Mouse (Mus musculus): ENCODE results near the gene Wdr62. TPM values are rescaled to one million over a fixed set of nuclear protein-coding genes. Genes with fewer than 3 reads are reported as not detected.

Gene Wdr62
- polyA plus RNA-seq, 2 experiments = 7.5 to 14.0 TPM

DNA sequence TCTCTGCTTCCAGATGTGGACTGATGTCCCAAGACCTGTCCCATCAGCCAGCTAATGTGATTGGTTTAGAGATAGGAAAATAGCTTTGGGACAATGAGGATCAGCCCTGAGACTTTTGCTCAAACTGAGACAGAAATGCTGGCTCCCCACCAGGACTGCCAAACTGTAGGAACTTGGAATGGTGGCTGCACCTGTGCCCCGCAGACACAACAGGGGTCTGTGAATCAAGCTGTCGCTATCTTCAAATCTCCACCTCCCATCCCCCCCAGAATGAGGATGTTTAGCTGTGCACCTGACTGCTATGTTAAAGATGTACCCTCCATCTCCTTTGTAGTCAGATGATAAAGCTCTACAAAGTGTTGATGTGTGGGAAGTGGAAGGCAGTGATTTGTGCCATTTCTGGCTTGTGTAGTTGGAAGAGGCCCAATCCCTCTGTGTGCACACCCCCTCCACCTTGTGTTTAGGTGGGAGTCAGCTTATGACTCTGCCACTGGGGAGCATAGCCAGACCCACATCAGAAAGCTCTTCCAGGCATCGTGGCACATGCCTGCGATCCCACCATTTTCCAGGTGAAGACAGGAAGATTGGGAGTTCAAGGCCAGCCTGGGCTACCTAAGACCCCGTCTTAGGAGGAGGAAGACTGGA is 44.2 kb upstream of the Wdr62 start:
- 57% methylated on average over 5 of the region's 5 CpGs for WGBS (ENCODE audit: insufficient replicate concordance)
- H3K27me3 ChIP-seq (ENCODE audit: control insufficient read depth, insufficient read depth, low read length) = no peaks in the 10 kb centered on the region
- DNase-seq (ENCODE audit: low read depth in 3 of 3, low spot score in 3 of 3) = no peak
- H3K9me3 ChIP-seq (ENCODE audit: control insufficient read depth, low read length) = no peaks in the 10 kb centered on the region
- TF ChIP-seq CTCF (IDR thresholded peaks at IDR 0.05; ENCODE audit: low read depth) (no peak), EP300 (IDR thresholded peaks at IDR 0.05; ENCODE audit: low read depth) (no peak)
- ATAC-seq (ENCODE audit: insufficient read depth) = no peak
- peaks cover 9 to 13% of the 10 kb centered on the region in 2 experiments; a peak in 3 of 4 replicates for H3K4me1 ChIP-seq (replicated peaks; ENCODE audit: control insufficient read depth in 2 of 2, insufficient read depth in 2 of 2, low read length in 1 of 2)
- H3K9ac ChIP-seq (replicated peaks) = no peak overlapping the region
- H3K4me3 ChIP-seq (ENCODE audit: insufficient read depth in 1 of 2, low read depth in 2 of 2, low read length in 2 of 2) = no peak overlapping the region
- no peak overlapping the region for H3K27ac ChIP-seq
- no peak overlapping the region for H3K4me2 ChIP-seq (ENCODE audit: low read depth)
- no peaks in the 10 kb centered on the region for H3K36me3 ChIP-seq (replicated peaks; ENCODE audit: control insufficient read depth, insufficient read depth, low read depth)

DNA sequence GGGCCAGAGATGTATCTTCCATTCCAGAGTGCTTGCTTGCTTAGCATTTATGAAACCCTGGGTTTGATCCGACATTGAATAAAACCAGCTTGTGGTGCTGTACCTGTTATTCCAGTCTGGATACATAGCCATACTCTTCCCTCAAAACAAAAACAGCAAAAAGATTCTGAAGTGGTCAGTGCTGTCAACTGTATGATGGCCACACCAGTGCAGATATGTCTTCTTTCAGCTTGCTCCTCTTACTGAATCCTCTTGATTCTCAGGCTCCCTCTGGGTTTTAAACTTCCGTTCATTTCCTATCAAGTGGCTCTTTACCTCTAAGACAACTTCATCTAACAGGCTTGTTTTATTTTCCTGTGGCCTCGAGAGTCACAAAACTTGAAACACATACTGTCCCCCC is 43.6 kb upstream of the Wdr62 start, which contains the start of gene Sdhaf1:
Sdhaf1 (minus strand) TSS at position 101 of the 400 bp plus-strand sequence.
- WGBS (ENCODE audit: insufficient replicate concordance) = 62% methylated on average over 3 of the region's 3 CpGs

DNA sequence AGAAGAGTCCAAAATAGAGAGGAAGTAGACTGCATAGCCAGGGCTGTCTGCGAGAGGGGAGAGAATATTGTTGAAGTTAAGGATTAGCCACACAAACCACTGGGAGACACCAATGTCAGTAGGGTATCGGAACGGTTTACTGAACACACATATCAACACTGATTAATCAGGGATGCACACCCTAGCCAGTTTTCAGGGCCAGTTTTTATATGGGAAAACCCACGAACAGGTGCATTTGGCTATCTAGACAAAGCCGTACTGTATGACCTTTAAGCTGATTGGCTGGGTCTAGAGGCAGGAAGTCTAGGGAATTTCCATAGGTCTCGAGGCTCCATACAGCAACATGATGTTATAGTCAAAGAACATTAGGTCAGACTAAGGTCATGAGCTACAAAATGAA is 42.6 kb upstream of the Wdr62 start:
- H3K27me3 ChIP-seq (ENCODE audit: control insufficient read depth, insufficient read depth, low read length) = no peaks in the 10 kb centered on the region
- no peak for TF ChIP-seq CTCF (IDR thresholded peaks at IDR 0.05; ENCODE audit: low read depth)
- no peak for TF ChIP-seq EP300 (IDR thresholded peaks at IDR 0.05; ENCODE audit: low read depth)
- peak overlapping the region; percentile 59 for H3K27ac ChIP-seq
- ATAC-seq (ENCODE audit: insufficient read depth) = peak; percentile 1; the same call in 1 of the 2 replicates
- H3K4me3 ChIP-seq (ENCODE audit: insufficient read depth in 1 of 2, low read depth in 2 of 2, low read length in 2 of 2) = peak overlapping the region; percentile 65 to 77
- H3K9me3 ChIP-seq (ENCODE audit: control insufficient read depth, low read length) = no peaks in the 10 kb centered on the region
- no peaks in the 10 kb centered on the region for H3K36me3 ChIP-seq (replicated peaks; ENCODE audit: control insufficient read depth, insufficient read depth, low read depth)
- DNase-seq (ENCODE audit: low read depth in 3 of 3, low spot score in 3 of 3) = peak in 1 of 3 experiments; percentile 63
- peak overlapping the region; percentile 91 for H3K4me2 ChIP-seq (ENCODE audit: low read depth)
- peaks cover 9 to 13% of the 10 kb centered on the region in 2 experiments; a peak in 3 of 4 replicates for H3K4me1 ChIP-seq (replicated peaks; ENCODE audit: control insufficient read depth in 2 of 2, insufficient read depth in 2 of 2, low read length in 1 of 2)
- H3K9ac ChIP-seq (replicated peaks) = peak overlapping the region; percentile 66
- WGBS (ENCODE audit: insufficient replicate concordance) = 3% methylated on average over 6 of the region's 6 CpGs

More for the DNA sequence above, 43.6 kb upstream of the Wdr62 start, which contains the start of gene Sdhaf1:
- no peak for TF ChIP-seq EP300 (IDR thresholded peaks at IDR 0.05; ENCODE audit: low read depth)
- TF ChIP-seq CTCF (IDR thresholded peaks at IDR 0.05; ENCODE audit: low read depth) = no peak
- H3K4me2 ChIP-seq (ENCODE audit: low read depth) = peak within 1 kb of the TSS; percentile 91
- peaks cover 9 to 13% of the 10 kb centered on the region in 2 experiments; a peak in 3 of 4 replicates for H3K4me1 ChIP-seq (replicated peaks; ENCODE audit: control insufficient read depth in 2 of 2, insufficient read depth in 2 of 2, low read length in 1 of 2)
- H3K9me3 ChIP-seq (ENCODE audit: control insufficient read depth, low read length) = no peaks in the 10 kb centered on the region
- H3K27ac ChIP-seq = peak within 1 kb of the TSS; percentile 59
- no peak for DNase-seq (ENCODE audit: low read depth in 3 of 3, low spot score in 3 of 3)
- peak within 1 kb of the TSS; percentile 66 for H3K9ac ChIP-seq (replicated peaks)
- peak within 1 kb of the TSS; percentile 65 to 77 for H3K4me3 ChIP-seq (ENCODE audit: insufficient read depth in 1 of 2, low read depth in 2 of 2, low read length in 2 of 2)
- no peaks in the 10 kb centered on the region for H3K36me3 ChIP-seq (replicated peaks; ENCODE audit: control insufficient read depth, insufficient read depth, low read depth)
- no peak for ATAC-seq (ENCODE audit: insufficient read depth)
- no peaks in the 10 kb centered on the region for H3K27me3 ChIP-seq (ENCODE audit: control insufficient read depth, insufficient read depth, low read length)

DNA sequence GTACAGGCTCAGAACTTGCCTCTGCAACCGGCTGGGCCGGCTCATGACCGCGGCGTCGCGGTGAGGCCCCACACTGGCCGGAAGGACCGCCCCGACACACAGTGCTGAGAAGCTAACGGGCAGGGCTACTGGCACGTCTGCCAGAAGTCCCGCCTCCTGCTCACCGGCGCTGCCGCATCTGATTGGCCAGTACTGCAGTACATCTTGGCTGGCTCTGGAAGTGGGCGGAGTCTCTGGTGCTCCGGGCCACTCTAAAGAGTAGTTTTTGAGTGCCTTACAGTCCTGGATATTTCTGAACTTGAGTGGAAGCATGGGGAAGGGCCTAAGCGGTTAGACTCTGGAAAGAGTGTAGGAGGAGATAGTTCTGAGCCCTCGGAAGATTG is 42.1 kb upstream of the Wdr62 start:
- Histone ChIP-seq H3K9ac (replicated peaks) (peak overlapping the region; percentile 73), H3K4me2 (ENCODE audit: low read depth) (peak overlapping the region; percentile 91), H3K4me3 (ENCODE audit: insufficient read depth in 1 of 2, low read depth in 2 of 2, low read length in 2 of 2) (peak overlapping the region; percentile 73 to 77), H3K36me3 (replicated peaks; ENCODE audit: control insufficient read depth, insufficient read depth, low read depth) (no peaks in the 10 kb centered on the region), H3K27me3 (ENCODE audit: control insufficient read depth, insufficient read depth, low read length) (no peaks in the 10 kb centered on the region), H3K4me1 (replicated peaks; ENCODE audit: control insufficient read depth in 2 of 2, insufficient read depth in 2 of 2, low read length in 1 of 2) (peaks cover 9 to 13% of the 10 kb centered on the region in 2 experiments; a peak in 3 of 4 replicates), H3K27ac (peak overlapping the region; percentile 59), H3K9me3 (ENCODE audit: control insufficient read depth, low read length) (no peaks in the 10 kb centered on the region)
- under 1% methylated on average over 20 of the region's 20 CpGs for WGBS (ENCODE audit: insufficient replicate concordance)
- TF ChIP-seq EP300 (IDR thresholded peaks at IDR 0.05; ENCODE audit: low read depth) (no peak), CTCF (IDR thresholded peaks at IDR 0.05; ENCODE audit: low read depth) (no peak)
- ATAC-seq (ENCODE audit: insufficient read depth) = peak; percentile 96
- peak; percentile 94 to 95 (median 94) for DNase-seq (ENCODE audit: low read depth in 3 of 3, low spot score in 3 of 3)

DNA sequence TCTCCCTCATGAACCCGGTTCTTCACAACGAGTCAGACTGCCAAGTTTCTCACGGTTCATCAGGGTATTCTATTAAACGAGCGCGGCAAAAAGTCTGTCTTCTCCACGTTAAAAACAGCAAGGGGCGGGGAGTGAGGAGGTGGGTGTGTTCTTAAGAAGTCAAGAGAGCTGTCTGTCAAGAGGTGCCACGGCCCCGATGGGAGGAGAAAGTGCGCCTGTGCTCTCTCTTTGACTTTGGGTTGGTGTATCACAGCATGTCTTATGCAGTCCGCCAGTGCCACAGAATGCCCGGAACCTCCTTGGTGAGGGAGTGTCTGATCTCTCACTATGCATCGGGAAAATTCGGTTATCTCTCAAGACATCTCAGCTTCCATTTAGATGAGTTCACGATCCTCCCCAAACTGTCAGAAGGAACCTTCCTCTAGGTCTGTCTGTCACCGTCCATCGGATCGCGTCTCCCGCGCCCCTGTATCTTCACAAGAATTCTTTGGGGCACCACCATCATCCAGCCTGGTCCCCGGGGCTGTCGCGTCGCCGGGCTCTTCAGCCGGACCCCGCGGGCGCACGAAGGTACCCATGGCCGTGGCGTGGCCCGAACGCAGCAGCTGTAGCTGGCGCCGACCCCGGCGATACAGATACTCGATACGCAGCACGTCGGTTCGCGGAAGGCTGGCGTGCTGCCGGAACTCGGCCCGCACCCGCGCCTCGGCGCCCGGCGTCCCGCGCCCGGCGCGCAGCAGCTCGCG is 41.5 kb upstream of the Wdr62 start, which contains the start of gene E130208F15Rik:
E130208F15Rik (plus strand) TSS at position 202 of the 746 bp plus-strand sequence.
- TF ChIP-seq CTCF (IDR thresholded peaks at IDR 0.05; ENCODE audit: low read depth) (no peak), EP300 (IDR thresholded peaks at IDR 0.05; ENCODE audit: low read depth) (no peak)
- WGBS (ENCODE audit: insufficient replicate concordance) = under 1% methylated on average over 63 of the region's 63 CpGs
- peak; percentile 61 for ATAC-seq (ENCODE audit: insufficient read depth)

More for the DNA sequence above, 41.5 kb upstream of the Wdr62 start, which contains the start of gene E130208F15Rik:
- peak within 1 kb of the TSS; percentile 73 for H3K9ac ChIP-seq (replicated peaks)
- no peaks in the 10 kb centered on the region for H3K27me3 ChIP-seq (ENCODE audit: control insufficient read depth, insufficient read depth, low read length)
- no peaks in the 10 kb centered on the region for H3K36me3 ChIP-seq (replicated peaks; ENCODE audit: control insufficient read depth, insufficient read depth, low read depth)
- H3K4me1 ChIP-seq (replicated peaks; ENCODE audit: control insufficient read depth in 2 of 2, insufficient read depth in 2 of 2, low read length in 1 of 2) = peaks cover 9 to 13% of the 10 kb centered on the region in 2 experiments; a peak in 3 of 4 replicates
- no peaks in the 10 kb centered on the region for H3K9me3 ChIP-seq (ENCODE audit: control insufficient read depth, low read length)
- peak within 1 kb of the TSS; percentile 59 for H3K27ac ChIP-seq
- peak within 1 kb of the TSS; percentile 73 to 77 for H3K4me3 ChIP-seq (ENCODE audit: insufficient read depth in 1 of 2, low read depth in 2 of 2, low read length in 2 of 2)
- H3K4me2 ChIP-seq (ENCODE audit: low read depth) = peak within 1 kb of the TSS; percentile 91
- peak; percentile 71 to 77 (median 76) for DNase-seq (ENCODE audit: low read depth in 3 of 3, low spot score in 3 of 3)
